Mouse (Mus musculus) gastrocnemius, adult 18-20 months (tissue): ENCODE measurements at regions not wholly inside any gene's neighbourhood (a gene's known extent, or its start where the extent isn't known, plus 50 kb on each side); places are given as distances from the start of the nearest gene placed in this dataset.
A peak's percentile ranks its signal among the peaks of the same experiment; 100 is the strongest.

Source experiments
- DNase-seq: peaks from one replicate; pipeline ENCODE4 v3.0.0; 2021; ENCODE audit warnings: low spot score

- no peak for DNase-seq
These were observed 386.9 kb upstream of the Castor2 start for GRCm38 (mm10) chr5:133712652-133713051.

GRCm38 (mm10) chr5:133708881-133709280 lies 390.6 kb upstream of the Castor2 start:
- no peak for DNase-seq

GRCm38 (mm10) chr5:133686206-133686605 lies 413.3 kb upstream of the Castor2 start:
- DNase-seq, result no peak

- DNase-seq, result no peak
These were observed 416.5 kb upstream of the Castor2 start for GRCm38 (mm10) chr5:133683021-133683420.

GRCm38 (mm10) chr5:133676791-133677450 lies 422.6 kb upstream of the Castor2 start:
- DNase-seq, result no peak

- no peak for DNase-seq
These were observed 423.9 kb upstream of the Castor2 start for GRCm38 (mm10) chr5:133675636-133676035.

GRCm38 (mm10) chr5:133666473-133666872 lies 433.0 kb upstream of the Castor2 start:
- DNase-seq, result peak; percentile 28

GRCm38 (mm10) chr5:133662474-133663256 lies 436.8 kb upstream of the Castor2 start:
- DNase-seq, result no peak

- DNase-seq, result no peak
These were observed 439.2 kb upstream of the Castor2 start for GRCm38 (mm10) chr5:133660351-133660750.

GRCm38 (mm10) chr5:133656837-133657236 lies 442.7 kb upstream of the Castor2 start:
- no peak for DNase-seq

GRCm38 (mm10) chr5:133653431-133653830 lies 446.1 kb upstream of the Castor2 start:
- no peak for DNase-seq

- no peak for DNase-seq
These were observed 449.3 kb upstream of the Castor2 start for GRCm38 (mm10) chr5:133650246-133650645.

- no peak for DNase-seq
These were observed 453.8 kb upstream of the Castor2 start for GRCm38 (mm10) chr5:133645696-133646195.

GRCm38 (mm10) chr5:133643326-133643725 lies 456.2 kb upstream of the Castor2 start:
- no peak for DNase-seq

GRCm38 (mm10) chr5:133634481-133634880 lies 465.0 kb upstream of the Castor2 start:
- DNase-seq, result no peak

GRCm38 (mm10) chr5:133631812-133632211 lies 467.7 kb upstream of the Castor2 start:
- no peak for DNase-seq

GRCm38 (mm10) chr5:133619347-133619746 lies 480.2 kb upstream of the Castor2 start:
- no peak for DNase-seq

GRCm38 (mm10) chr5:133601241-133601739 lies 498.2 kb upstream of the Castor2 start:
- DNase-seq, result no peak

- DNase-seq, result no peak
These were observed 498.9 kb upstream of the Castor2 start for GRCm38 (mm10) chr5:133600630-133601029.

GRCm38 (mm10) chr5:133598105-133598504 lies 501.4 kb upstream of the Castor2 start:
- DNase-seq, result no peak

GRCm38 (mm10) chr5:133586492-133586891 lies 513.0 kb upstream of the Castor2 start:
- DNase-seq, result no peak

- DNase-seq, result peak; percentile 12
These were observed 514.3 kb upstream of the Castor2 start for GRCm38 (mm10) chr5:133585181-133585580.

GRCm38 (mm10) chr5:133576595-133576994 lies 522.9 kb upstream of the Castor2 start:
- DNase-seq, result no peak
